ENCODE assay signal across 35 mouse cellular contexts in the genomic region with DNA sequence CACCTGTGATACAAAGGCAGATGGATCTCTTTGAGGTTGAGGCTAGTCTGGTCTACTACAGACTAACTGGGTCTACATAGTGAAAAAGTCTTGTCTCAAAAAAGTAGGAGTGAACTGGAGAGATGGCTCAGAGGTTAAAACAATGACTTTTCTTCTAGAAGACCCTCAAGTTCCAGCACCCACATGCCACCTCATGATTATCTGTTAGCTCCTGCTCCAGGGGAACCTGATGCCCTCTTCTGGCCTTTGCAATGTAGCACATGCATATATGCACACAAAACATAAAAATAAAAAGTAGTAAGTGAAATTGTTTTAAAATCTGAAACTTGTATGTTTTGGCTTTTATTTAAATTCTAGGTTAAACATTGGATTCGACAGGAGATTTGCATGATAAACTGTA. TPM values are rescaled to one million over a fixed set of nuclear protein-coding genes. Genes with fewer than 3 reads are reported as not detected.
DNase-seq lines count a peak whose midpoint lies in the region; TF ChIP-seq lines count a peak whose summit lies in the region.
"Had no signal": no experiment of that assay in that cellular context is flagged by ENCODE, and none has a peak within 500 bp of the region (broad histone marks: within the 10 kb centered on the region; RNA-seq: fewer than 3 reads in every experiment).

No protein-coding gene starts in this region.

- H3K27me3 ChIP-seq in heart, adult 2 months (ENCODE audit: control insufficient read depth, insufficient read depth, low read length): no peaks in the 10 kb centered on the region
- H3K27me3 ChIP-seq in CH12.LX (replicated peaks): no peaks in the 10 kb centered on the region
- H3K27me3 ChIP-seq: embryonic facial prominence, embryonic 13.5 days; forebrain, embryonic 15.5 days; liver, embryonic 15.5 days had no signal

- intact Hi-C loops in heart, adult 2 months (cut with DNase I): no loop called here
- intact Hi-C loops in left cerebral cortex, adult 2 months (cut with DNase I): no loop called here

- H3K27ac ChIP-seq in heart, adult 2 months: no peak overlapping the region
- no peak overlapping the region for H3K27ac ChIP-seq in left cerebral cortex, adult 2 months
- H3K27ac ChIP-seq in CH12.LX (ENCODE audit: insufficient read depth, low read depth): no peak overlapping the region
- H3K27ac ChIP-seq: embryonic facial prominence, embryonic 13.5 days; forebrain, embryonic 10.5 days; forebrain, embryonic 15.5 days; liver, embryonic 15.5 days had no signal

- no peak for TF ChIP-seq POLR2A in heart, adult 2 months (IDR thresholded peaks at IDR 0.05; ENCODE audit: insufficient read depth, low read depth, low read length)
- TF ChIP-seq POLR2A in CH12.LX (IDR thresholded peaks at IDR 0.05; ENCODE audit: low read depth, low read length): no peak

- H3K4me1 ChIP-seq in heart, adult 2 months (ENCODE audit: control insufficient read depth, insufficient read depth, low read length): no peaks in the 10 kb centered on the region
- no peaks in the 10 kb centered on the region for H3K4me1 ChIP-seq in CH12.LX (ENCODE audit: control insufficient read depth in 1 of 2, insufficient read depth in 2 of 2)
- H3K4me1 ChIP-seq: embryonic facial prominence, embryonic 13.5 days; forebrain, embryonic 10.5 days; forebrain, embryonic 15.5 days; liver, embryonic 15.5 days had no signal

- no peak for DNase-seq in heart, adult 2 months
- no peak for DNase-seq in heart, postnatal 4 days
- DNase-seq in left cerebral cortex, adult 2 months (ENCODE audit: extremely low spot score in 1 of 2, low spot score in 2 of 2): no peak
- DNase-seq in left cerebral cortex, adult 18-20 months (ENCODE audit: low spot score in 2 of 2): no peak
- DNase-seq in CH12.LX (ENCODE audit: extremely low read depth) (peak; percentile 45), NIH3T3 (ENCODE audit: low read depth) (peak; percentile 12)
- no peak for DNase-seq in frontal cortex, postnatal 25 days (ENCODE audit: low spot score in 2 of 2)
- no peak for DNase-seq in thymus, postnatal 36 days
- DNase-seq: adrenal gland, postnatal 25 days; cerebellum, adult 18-20 months; cerebellum, postnatal 14 days; heart, postnatal 14 days; kidney, adult 9 months; kidney, postnatal 25 days; layer of hippocampus, postnatal 36 days; liver; lung, postnatal 14 days; midbrain, embryonic 14.5 days; thymus, postnatal 14 days had no signal

- no peak overlapping the region for H3K4me2 ChIP-seq in CH12.LX (ENCODE audit: insufficient read depth, low read depth, poor library complexity, severe bottlenecking)
- H3K4me2 ChIP-seq: embryonic facial prominence, embryonic 13.5 days; forebrain, embryonic 15.5 days; liver, embryonic 15.5 days had no signal

- no peaks in the 10 kb centered on the region for H3K79me2 ChIP-seq in heart, adult 2 months (replicated peaks; ENCODE audit: control insufficient read depth, insufficient read depth, low read length)
- H3K79me2 ChIP-seq in CH12.LX (replicated peaks; ENCODE audit: control insufficient read depth, extremely low read depth, insufficient read depth, poor library complexity, severe bottlenecking): no peaks in the 10 kb centered on the region

- H3K9ac ChIP-seq in heart, adult 2 months (ENCODE audit: low read depth, low read length): no peak overlapping the region
- H3K9ac ChIP-seq in CH12.LX (ENCODE audit: insufficient read depth, low read depth): no peak overlapping the region
- H3K9ac ChIP-seq: embryonic facial prominence, embryonic 13.5 days; forebrain, embryonic 15.5 days; liver, embryonic 15.5 days had no signal

- dilution Hi-C loops in CH12.LX (cut with MboI; ENCODE audit: extremely low pct_ligation_motif_present, extremely low pct_unique_long_range_greater_than_20kb, low sequenced_read_pairs): no loop called here

- in situ Hi-C loops in CH12.LX (cut with MboI; ENCODE audit: low pct_ligation_motif_present, low pct_unique_long_range_greater_than_20kb, low sequenced_read_pairs): loop anchor here (5.0 kb wide), 1 partner anchor 121 kb away; no protein-coding TSS in a partner anchor

- no peaks in the 10 kb centered on the region for H3K36me3 ChIP-seq in heart, adult 2 months (ENCODE audit: control insufficient read depth, insufficient read depth, low read length)
- no peaks in the 10 kb centered on the region for H3K36me3 ChIP-seq in CH12.LX (replicated peaks in 1 of 2; ENCODE audit: control insufficient read depth in 1 of 2, insufficient read depth in 1 of 2, low read length in 1 of 2)
- H3K36me3 ChIP-seq: embryonic facial prominence, embryonic 13.5 days; forebrain, embryonic 15.5 days; G1E; liver, embryonic 15.5 days had no signal

- WGBS in heart, adult 2 months: 63% methylated on average over 1 of the region's 1 CpGs

- peak; percentile 18; the same call in 1 of the 2 replicates for TF ChIP-seq CTCF in heart, adult 2 months (IDR thresholded peaks at IDR 0.05)
- peak; percentile 13 for TF ChIP-seq CTCF in left cerebral cortex, adult 2 months (IDR thresholded peaks at IDR 0.05)
- peak; percentile 50 to 84; a peak in 3 of 4 replicates for TF ChIP-seq CTCF in CH12.LX (conservative IDR thresholded peaks at IDR 0.05 in 1 of 2, IDR thresholded peaks at IDR 0.05 in 1 of 2; ENCODE audit: low read depth in 2 of 2, low read length in 2 of 2)

- no peak for TF ChIP-seq EP300 in heart, adult 2 months (IDR thresholded peaks at IDR 0.05; ENCODE audit: insufficient read depth, low read depth, low read length)
- TF ChIP-seq EP300 in CH12.LX (IDR thresholded peaks at IDR 0.05; ENCODE audit: low read length): no peak

- H3K9me3 ChIP-seq in CH12.LX (replicated peaks; ENCODE audit: low read length): no peaks in the 10 kb centered on the region
- H3K9me3 ChIP-seq: embryonic facial prominence, embryonic 13.5 days; forebrain, embryonic 10.5 days; forebrain, embryonic 15.5 days; G1E; liver, embryonic 15.5 days had no signal

- peak; percentile 77 for TF ChIP-seq RAD21 in CH12.LX (IDR thresholded peaks at IDR 0.05; ENCODE audit: low read depth, low read length)

- no peak overlapping the region for H3K4me3 ChIP-seq in heart, adult 2 months
- no peak overlapping the region for H3K4me3 ChIP-seq in left cerebral cortex, adult 2 months
- H3K4me3 ChIP-seq in CH12.LX (replicated peaks in 1 of 3; ENCODE audit: low read depth in 2 of 3, low read length in 2 of 3, poor library complexity in 1 of 3): no peak overlapping the region
- H3K4me3 ChIP-seq: embryonic facial prominence, embryonic 13.5 days; forebrain, embryonic 10.5 days; forebrain, embryonic 15.5 days; liver, embryonic 15.5 days had no signal

TF ChIP-seq in CH12.LX, 34 proteins besides CTCF, POLR2A, EP300 and RAD21:
- TF ChIP-seq ZC3H11A (IDR thresholded peaks at IDR 0.05; ENCODE audit: low read depth, low read length) (peak; percentile 87), E2F4 (IDR thresholded peaks at IDR 0.05; ENCODE audit: insufficient replicate concordance, low read depth, low read length) (no peak), RCOR1 (conservative IDR thresholded peaks at IDR 0.05; ENCODE audit: low read depth, low read length) (no peak), JUND (conservative IDR thresholded peaks at IDR 0.05; ENCODE audit: low read depth, low read length) (no peak), MYC (IDR thresholded peaks at IDR 0.05; ENCODE audit: low read depth, low read length) (peak; percentile 84), SMC3 (IDR thresholded peaks at IDR 0.05; ENCODE audit: low read depth, low read length) (peak; percentile 96), BHLHE40 (IDR thresholded peaks at IDR 0.05; ENCODE audit: low read depth, low read length) (no peak), UBTF (IDR thresholded peaks at IDR 0.05; ENCODE audit: low read depth, low read length) (no peak), MAX (IDR thresholded peaks at IDR 0.05; ENCODE audit: low read length) (peak; percentile 58), CHD2 (IDR thresholded peaks at IDR 0.05; ENCODE audit: low read length) (no peak), TCF12 (IDR thresholded peaks at IDR 0.05; ENCODE audit: low read depth, low read length) (no peak)

RNA-seq across cellular contexts. Expression of a gene that starts 16.3 kb away (rescaled TPM):
- not detected for total RNA-seq in heart, adult 2 months (2021)
- polyA plus RNA-seq in heart, adult 2 months (2012; rRNA removed): not detected in 2 replicates
- under 1 TPM; 0.36 to 0.52 TPM for total RNA-seq in heart, postnatal 4 days (2021)
- total RNA-seq in left cerebral cortex, adult 2 months (2021): not detected
- not detected for total RNA-seq in left cerebral cortex, adult 18-20 months (2021)
- total RNA-seq in CH12.LX (2012; rRNA removed) (not detected in 2 replicates), CH12.LX (2014; rRNA removed) (not detected in 2 replicates)
- polyA plus RNA-seq in CH12.LX (2012; ENCODE audit: insufficient read length, low read depth): not detected in 2 replicates
- total RNA-seq: G1E; gastrocnemius, adult 8-10 months; heart, postnatal 14 days; layer of hippocampus, postnatal 36 days; left cerebral cortex, postnatal 14 days; monocyte, adult 5-6 weeks had no signal
- polyA plus RNA-seq: CD4-positive, CD25-positive, alpha-beta regulatory T cell, adult 4 months; frontal cortex, adult 2 months; G1E; gonadal fat pad, adult 2 months had no signal

RNA-seq across cellular contexts. Expression of a gene that starts 38.8 kb away (rescaled TPM):
- not detected for total RNA-seq in heart, adult 2 months (2021)
- polyA plus RNA-seq in heart, adult 2 months (2012; rRNA removed): 0.23 and 0.47 TPM in 2 replicates
- total RNA-seq in heart, postnatal 4 days (2021): not detected
- total RNA-seq in left cerebral cortex, adult 2 months (2021): not detected
- total RNA-seq in left cerebral cortex, adult 18-20 months (2021): not detected
- total RNA-seq in CH12.LX (2012; rRNA removed) (4.6 and 7.3 TPM in 2 replicates), CH12.LX (2014; rRNA removed) (9.1 and 10.2 TPM in 2 replicates)
- polyA plus RNA-seq in CH12.LX (2012; ENCODE audit: insufficient read length, low read depth): 14.9 and 16.2 TPM in 2 replicates
- total RNA-seq: adrenal gland, adult 18-20 months; adrenal gland, postnatal 25 days; gastrocnemius, adult 8-10 months; heart, postnatal 14 days; layer of hippocampus, postnatal 36 days; left cerebral cortex, postnatal 14 days; monocyte, adult 5-6 weeks had no signal
- polyA plus RNA-seq: forebrain, embryonic 10.5 days; forebrain, embryonic 15.5 days; G1E; heart, embryonic 14.5 days; hindbrain, embryonic 16.5 days; intestine, embryonic 14.5 days; neural tube, embryonic 14.5 days had no signal

Comparison
In these comparisons a context has a peak if more than half of its experiments do, and no peak if none do; other contexts are left out.
1. DNase-seq: peak in CH12.LX (single experiment) and NIH3T3 (single experiment); none in heart, adult 2 months (0 of 2), heart, postnatal 4 days (single experiment), left cerebral cortex, adult 2 months (0 of 2), left cerebral cortex, adult 18-20 months (0 of 2), frontal cortex, postnatal 25 days (0 of 2) and thymus, postnatal 36 days (0 of 2).
2. CTCF ChIP-seq: peak in every context shown above with its lines; median percentile 67 in CH12.LX; 18 in heart, adult 2 months; 13 in left cerebral cortex, adult 2 months.